7 mouse cellular contexts compared by ENCODE assay signal in the genomic region with DNA sequence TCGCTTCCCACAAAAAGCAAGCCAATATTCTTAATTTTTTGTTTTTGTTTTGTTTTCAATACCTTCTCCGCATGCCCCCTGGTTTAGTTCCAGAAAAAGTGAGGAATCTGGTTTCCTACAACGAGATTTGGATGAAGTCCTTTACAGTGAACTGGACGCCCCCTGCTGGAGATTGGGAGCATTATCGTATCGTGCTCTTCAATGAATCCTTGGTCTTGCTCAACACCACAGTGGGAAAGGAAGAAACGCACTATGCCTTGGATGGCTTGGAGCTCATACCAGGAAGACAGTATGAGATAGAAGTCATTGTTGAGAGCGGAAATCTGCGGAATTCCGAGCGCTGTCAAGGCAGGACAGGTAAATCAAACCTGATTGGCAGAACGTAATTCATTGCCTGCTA. TPM values are rescaled to one million over a fixed set of nuclear protein-coding genes. Genes with fewer than 3 reads are reported as not detected.
DNase-seq lines count a peak whose midpoint lies in the region; ATAC-seq lines count a peak whose summit lies in the region.

No protein-coding gene starts in this region.

- 18% methylated on average over 12 of the region's 12 CpGs for WGBS in forebrain, embryonic 16.5 days
- 22% methylated on average over 12 of the region's 12 CpGs for WGBS in hindbrain, embryonic 12.5 days

- no peak overlapping the region for H3K4me3 ChIP-seq in forebrain, embryonic 16.5 days (replicated peaks; ENCODE audit: low read length)
- no peak overlapping the region for H3K4me3 ChIP-seq in hindbrain, embryonic 12.5 days

- peak overlapping the region; percentile 16; the same call in 1 of the 2 replicates for H3K4me2 ChIP-seq in forebrain, embryonic 16.5 days (ENCODE audit: low read length)
- H3K4me2 ChIP-seq in hindbrain, embryonic 12.5 days (replicated peaks): no peak overlapping the region

- H3K4me1 ChIP-seq in forebrain, embryonic 16.5 days (replicated peaks; ENCODE audit: control insufficient read depth, insufficient read depth, low read length): no peaks in the 10 kb centered on the region
- no peaks in the 10 kb centered on the region for H3K4me1 ChIP-seq in hindbrain, embryonic 12.5 days

- H3K27me3 ChIP-seq in forebrain, embryonic 16.5 days (replicated peaks; ENCODE audit: control insufficient read depth, insufficient read depth, low read length): no peaks in the 10 kb centered on the region
- H3K27me3 ChIP-seq in hindbrain, embryonic 12.5 days: no peaks in the 10 kb centered on the region

- H3K36me3 ChIP-seq in forebrain, embryonic 16.5 days (ENCODE audit: control insufficient read depth, insufficient read depth): no peaks in the 10 kb centered on the region
- H3K36me3 ChIP-seq in hindbrain, embryonic 12.5 days: no peaks in the 10 kb centered on the region

- no peaks in the 10 kb centered on the region for H3K9me3 ChIP-seq in forebrain, embryonic 16.5 days (ENCODE audit: control insufficient read depth, low read length)
- no peaks in the 10 kb centered on the region for H3K9me3 ChIP-seq in hindbrain, embryonic 12.5 days (replicated peaks)

- H3K27ac ChIP-seq in forebrain, embryonic 16.5 days (ENCODE audit: low read length): no peak overlapping the region
- H3K27ac ChIP-seq in hindbrain, embryonic 12.5 days: no peak overlapping the region

- ATAC-seq in forebrain, embryonic 16.5 days: peak; percentile 57; the same call in 1 of the 2 replicates
- peak; percentile 60 for ATAC-seq in hindbrain, embryonic 12.5 days (ENCODE audit: low FRiP score)

- peak; percentile 52 for DNase-seq in WW6 (ENCODE audit: low read depth, low spot score)
- DNase-seq in cerebellum, adult 11 months: peak; percentile 64
- peak; percentile 84 to 87 for DNase-seq in layer of hippocampus, postnatal 10 days (ENCODE audit: low spot score in 2 of 2)
- peak; percentile 79 for DNase-seq in lung, postnatal 14 days
- DNase-seq in right cerebral cortex, postnatal 4 days: peak; percentile 84

- no peak overlapping the region for H3K9ac ChIP-seq in forebrain, embryonic 16.5 days (replicated peaks; ENCODE audit: low read depth, low read length)
- H3K9ac ChIP-seq in hindbrain, embryonic 12.5 days: no peak overlapping the region

RNA-seq across cellular contexts. Expression of a gene that starts 43.9 kb away (rescaled TPM):
- 3.0 and 3.1 TPM in 2 replicates for polyA plus RNA-seq in forebrain, embryonic 16.5 days (2015; fragmentation: Nextera tagmentation; extraction: Ambion mirVana)
- polyA plus RNA-seq in hindbrain, embryonic 12.5 days (2016; fragmentation: Nextera tagmentation; extraction: Ambion mirVana): 3.6 and 4.0 TPM in 2 replicates
- 10 to 100 TPM; 18.8 to 19.9 TPM for total RNA-seq in layer of hippocampus, postnatal 10 days (2021)
